In the genomic region with DNA sequence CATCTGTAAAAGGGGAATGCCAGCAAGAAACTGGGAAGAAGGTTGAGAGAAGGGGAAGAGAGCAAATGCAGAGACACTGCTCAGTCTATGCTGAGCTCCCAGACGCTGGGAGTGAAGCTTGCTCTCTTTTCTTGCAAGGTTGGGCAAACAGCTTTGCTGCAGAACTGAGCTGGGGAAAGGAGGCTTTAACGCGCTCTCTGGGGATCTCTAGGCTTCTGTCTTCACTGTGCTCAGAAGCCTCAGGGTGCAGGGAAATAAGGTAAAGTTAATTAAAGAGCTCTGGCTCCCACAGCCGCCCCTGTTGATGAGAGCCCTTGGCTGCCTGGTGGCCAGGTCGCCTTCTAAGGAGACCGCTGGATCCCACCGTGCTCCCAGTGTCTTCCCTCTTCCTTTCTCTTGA, we compare ENCODE assay signal across 18 mouse cellular contexts. TPM values are rescaled to one million over a fixed set of nuclear protein-coding genes. Genes with fewer than 3 reads are reported as not detected.
A peak's percentile ranks its signal among the peaks of the same experiment; 100 is the strongest.
DNase-seq lines count a peak whose midpoint lies in the region; ATAC-seq and TF ChIP-seq lines count a peak whose summit lies in the region.
"Had no signal": no experiment of that assay in that cellular context is flagged by ENCODE, and none has a peak within 500 bp of the region (broad histone marks: within the 10 kb centered on the region; RNA-seq: fewer than 3 reads in every experiment).

No protein-coding gene starts in this region.

- H3K9ac ChIP-seq in hindbrain, postnatal 0 days (replicated peaks; ENCODE audit: low read length), result no peak overlapping the region
- H3K9ac ChIP-seq in hindbrain, embryonic 16.5 days (ENCODE audit: low read depth, low read length), result no peak overlapping the region
- no peak overlapping the region for H3K9ac ChIP-seq in midbrain, embryonic 14.5 days (replicated peaks; ENCODE audit: low read length)
- H3K9ac ChIP-seq in midbrain, embryonic 11.5 days (ENCODE audit: low read length), result no peak overlapping the region
- no peak overlapping the region for H3K9ac ChIP-seq in midbrain, embryonic 16.5 days (ENCODE audit: low read depth, low read length)
- H3K9ac ChIP-seq: embryonic facial prominence, embryonic 12.5 days; heart, embryonic 13.5 days had no signal

- no peak for TF ChIP-seq CTCF in hindbrain, postnatal 0 days (IDR thresholded peaks at IDR 0.05; ENCODE audit: low read depth)

- no peaks in the 10 kb centered on the region for H3K36me3 ChIP-seq in hindbrain, postnatal 0 days (ENCODE audit: insufficient read depth, low read length)
- no peaks in the 10 kb centered on the region for H3K36me3 ChIP-seq in hindbrain, embryonic 16.5 days (ENCODE audit: control insufficient read depth, insufficient read depth, low read length)
- no peaks in the 10 kb centered on the region for H3K36me3 ChIP-seq in midbrain, embryonic 14.5 days (ENCODE audit: control insufficient read depth, insufficient read depth, low read length)
- no peaks in the 10 kb centered on the region for H3K36me3 ChIP-seq in midbrain, embryonic 11.5 days (ENCODE audit: control insufficient read depth, insufficient read depth, low read length)
- no peaks in the 10 kb centered on the region for H3K36me3 ChIP-seq in midbrain, embryonic 16.5 days (ENCODE audit: control insufficient read depth, insufficient read depth, low read length)
- H3K36me3 ChIP-seq: embryonic facial prominence, embryonic 12.5 days; heart, embryonic 13.5 days had no signal

- no peak overlapping the region for H3K4me2 ChIP-seq in hindbrain, postnatal 0 days (ENCODE audit: low read depth, low read length)
- H3K4me2 ChIP-seq in hindbrain, embryonic 16.5 days (ENCODE audit: low read length), result no peak overlapping the region
- H3K4me2 ChIP-seq in midbrain, embryonic 14.5 days (ENCODE audit: low read length), result no peak overlapping the region
- H3K4me2 ChIP-seq in midbrain, embryonic 11.5 days, result no peak overlapping the region
- no peak overlapping the region for H3K4me2 ChIP-seq in midbrain, embryonic 16.5 days (ENCODE audit: low read length)
- H3K4me2 ChIP-seq: embryonic facial prominence, embryonic 12.5 days; heart, embryonic 13.5 days had no signal

- H3K4me1 ChIP-seq in hindbrain, postnatal 0 days (ENCODE audit: insufficient read depth, low read length), result no peaks in the 10 kb centered on the region
- H3K4me1 ChIP-seq in hindbrain, embryonic 16.5 days (ENCODE audit: control insufficient read depth, insufficient read depth, low read depth, low read length), result peaks cover 9% of the 10 kb centered on the region
- H3K4me1 ChIP-seq in midbrain, embryonic 14.5 days (ENCODE audit: control insufficient read depth, insufficient read depth, low read length), result no peaks in the 10 kb centered on the region
- H3K4me1 ChIP-seq in midbrain, embryonic 11.5 days (ENCODE audit: control insufficient read depth, insufficient read depth, low read length), result no peaks in the 10 kb centered on the region
- H3K4me1 ChIP-seq in midbrain, embryonic 16.5 days (ENCODE audit: control insufficient read depth, insufficient read depth, low read length), result peaks cover 8% of the 10 kb centered on the region
- H3K4me1 ChIP-seq: heart, embryonic 13.5 days had no signal

- no peak overlapping the region for H3K27ac ChIP-seq in hindbrain, postnatal 0 days
- no peak overlapping the region for H3K27ac ChIP-seq in hindbrain, embryonic 16.5 days (ENCODE audit: low read depth, low read length)
- no peak overlapping the region for H3K27ac ChIP-seq in midbrain, embryonic 14.5 days (replicated peaks; ENCODE audit: low read depth, low read length)
- H3K27ac ChIP-seq in midbrain, embryonic 11.5 days (ENCODE audit: low read depth, low read length), result no peak overlapping the region
- peak overlapping the region; percentile 27; the same call in 1 of the 2 replicates for H3K27ac ChIP-seq in midbrain, embryonic 16.5 days (ENCODE audit: low read length)
- H3K27ac ChIP-seq: embryonic facial prominence, embryonic 12.5 days; heart, embryonic 13.5 days had no signal

- ATAC-seq in hindbrain, postnatal 0 days, result no peak
- no peak for ATAC-seq in hindbrain, embryonic 16.5 days
- no peak for ATAC-seq in midbrain, embryonic 14.5 days (ENCODE audit: low FRiP score, low TSS enrichment)
- no peak for ATAC-seq in midbrain, embryonic 11.5 days (ENCODE audit: low FRiP score)
- ATAC-seq in midbrain, embryonic 16.5 days, result no peak

- DNase-seq in hindbrain, postnatal 0 days (ENCODE audit: low spot score), result peak; percentile 18
- peak; percentile 69 for DNase-seq in midbrain, embryonic 14.5 days
- no peak for DNase-seq in midbrain, embryonic 11.5 days (ENCODE audit: low spot score, missing footprints)
- no peak for DNase-seq in kidney, adult 8-10 months
- DNase-seq: adrenal gland, adult 2 months; adrenal gland, postnatal 36 days; cerebellum, adult 11 months; cerebellum, adult 8-10 months; cerebellum, postnatal 14 days; gastrocnemius, postnatal 36 days; heart, adult 11 months; heart, postnatal 36 days had no signal

- no peaks in the 10 kb centered on the region for H3K9me3 ChIP-seq in hindbrain, postnatal 0 days (ENCODE audit: low read length)
- no peaks in the 10 kb centered on the region for H3K9me3 ChIP-seq in hindbrain, embryonic 16.5 days (ENCODE audit: control insufficient read depth, low read length)
- no peaks in the 10 kb centered on the region for H3K9me3 ChIP-seq in midbrain, embryonic 14.5 days (ENCODE audit: control insufficient read depth, low read length)
- no peaks in the 10 kb centered on the region for H3K9me3 ChIP-seq in midbrain, embryonic 11.5 days (ENCODE audit: control insufficient read depth, low read length)
- H3K9me3 ChIP-seq in midbrain, embryonic 16.5 days (replicated peaks; ENCODE audit: control insufficient read depth, low read length, poor library complexity, severe bottlenecking), result no peaks in the 10 kb centered on the region
- H3K9me3 ChIP-seq: embryonic facial prominence, embryonic 12.5 days; heart, embryonic 13.5 days had no signal

- WGBS in hindbrain, postnatal 0 days, result 55% methylated on average over 7 of the region's 7 CpGs
- WGBS in hindbrain, embryonic 16.5 days, result 63% methylated on average over 7 of the region's 7 CpGs
- WGBS in midbrain, embryonic 14.5 days, result 47% methylated on average over 7 of the region's 7 CpGs
- 67% methylated on average over 7 of the region's 7 CpGs for WGBS in midbrain, embryonic 11.5 days
- 45% methylated on average over 7 of the region's 7 CpGs for WGBS in midbrain, embryonic 16.5 days

- no peak overlapping the region for H3K4me3 ChIP-seq in hindbrain, postnatal 0 days (ENCODE audit: low read length)
- no peak overlapping the region for H3K4me3 ChIP-seq in hindbrain, embryonic 16.5 days (ENCODE audit: low read length)
- no peak overlapping the region for H3K4me3 ChIP-seq in midbrain, embryonic 14.5 days (replicated peaks; ENCODE audit: low read depth, low read length)
- no peak overlapping the region for H3K4me3 ChIP-seq in midbrain, embryonic 11.5 days (ENCODE audit: low read depth, low read length)
- H3K4me3 ChIP-seq in midbrain, embryonic 16.5 days (ENCODE audit: low read depth, low read length), result no peak overlapping the region
- H3K4me3 ChIP-seq: embryonic facial prominence, embryonic 12.5 days; heart, embryonic 13.5 days had no signal

- H3K27me3 ChIP-seq in hindbrain, postnatal 0 days (ENCODE audit: insufficient read depth, low read length), result no peaks in the 10 kb centered on the region
- H3K27me3 ChIP-seq in hindbrain, embryonic 16.5 days (replicated peaks; ENCODE audit: control insufficient read depth, insufficient read depth, low read length), result no peaks in the 10 kb centered on the region
- no peaks in the 10 kb centered on the region for H3K27me3 ChIP-seq in midbrain, embryonic 14.5 days (ENCODE audit: control insufficient read depth, insufficient read depth, low read length)
- no peaks in the 10 kb centered on the region for H3K27me3 ChIP-seq in midbrain, embryonic 11.5 days (ENCODE audit: control insufficient read depth, insufficient read depth, low read length)
- no peaks in the 10 kb centered on the region for H3K27me3 ChIP-seq in midbrain, embryonic 16.5 days (ENCODE audit: control insufficient read depth, insufficient read depth, low read depth, low read length)

RNA-seq across cellular contexts. Expression of a gene that starts 17.7 kb away (rescaled TPM):
- total RNA-seq in hindbrain, postnatal 0 days (2014; rRNA removed), result 31.4 and 48.3 TPM in 2 replicates
- polyA plus RNA-seq in hindbrain, postnatal 0 days (2015; fragmentation: Nextera tagmentation; extraction: Ambion mirVana), result 13.5 and 14.2 TPM in 2 replicates
- polyA plus RNA-seq in hindbrain, embryonic 16.5 days (2015; fragmentation: Nextera tagmentation; extraction: Ambion mirVana), result 18.9 and 30.0 TPM in 2 replicates
- 16.5 and 16.9 TPM in 2 replicates for polyA plus RNA-seq in midbrain, embryonic 14.5 days (2014; fragmentation: Nextera tagmentation; extraction: Ambion mirVana)
- polyA plus RNA-seq in midbrain, embryonic 11.5 days (2014; fragmentation: Nextera tagmentation; extraction: Ambion mirVana), result 6.3 and 8.0 TPM in 2 replicates
- polyA plus RNA-seq in midbrain, embryonic 16.5 days (2015; fragmentation: Nextera tagmentation; extraction: Ambion mirVana), result 19.8 and 27.8 TPM in 2 replicates
- total RNA-seq: adrenal gland, adult 2 months; adrenal gland, postnatal 36 days; gastrocnemius, adult 8-10 months; gastrocnemius, postnatal 36 days; heart, postnatal 36 days had no signal
- polyA plus RNA-seq: adrenal gland, adult 2 months; heart, postnatal 0 days had no signal

Comparison
In these comparisons a context has a peak if more than half of its experiments do, and no peak if none do; other contexts are left out.
1. DNase-seq: peak in hindbrain, postnatal 0 days (single experiment) and midbrain, embryonic 14.5 days (single experiment); none in midbrain, embryonic 11.5 days (single experiment) and kidney, adult 8-10 months (0 of 2).